Mouse (Mus musculus): ENCODE measurements around the gene Iqcb1.

Gene Iqcb1

GRCm38 (mm10) chr16:36875276-36875851, 47.2 kb downstream of the Iqcb1 start:
- no peak for DNase-seq (ENCODE audit: low spot score)

- no peak for DNase-seq (ENCODE audit: low spot score)
Observed at GRCm38 (mm10) chr16:36877316-36877715, 49.1 kb downstream of the Iqcb1 start.

- no peak for DNase-seq (ENCODE audit: low spot score)
Observed at GRCm38 (mm10) chr16:36882737-36883343, 54.7 kb downstream of the Iqcb1 start.

GRCm38 (mm10) chr16:36884881-36885280, 56.7 kb downstream of the Iqcb1 start:
- no peak for DNase-seq (ENCODE audit: low spot score)

GRCm38 (mm10) chr16:36885912-36886311, 57.7 kb downstream of the Iqcb1 start:
- no peak for DNase-seq (ENCODE audit: low spot score)

- no peak for DNase-seq (ENCODE audit: low spot score)
Observed at GRCm38 (mm10) chr16:36887546-36887945, 59.4 kb downstream of the Iqcb1 start.

- DNase-seq (ENCODE audit: low spot score): no peak
Observed at GRCm38 (mm10) chr16:36890559-36890958, 62.4 kb downstream of the Iqcb1 start.

GRCm38 (mm10) chr16:36891415-36891814, 63.2 kb downstream of the Iqcb1 start:
- DNase-seq (ENCODE audit: low spot score): no peak

GRCm38 (mm10) chr16:36893317-36893716, 65.1 kb downstream of the Iqcb1 start:
- no peak for DNase-seq (ENCODE audit: low spot score)

GRCm38 (mm10) chr16:36896712-36897111, 68.5 kb downstream of the Iqcb1 start:
- DNase-seq (ENCODE audit: low spot score): no peak

GRCm38 (mm10) chr16:36903156-36903555, 75.0 kb downstream of the Iqcb1 start:
- DNase-seq (ENCODE audit: low spot score): no peak

- DNase-seq (ENCODE audit: low spot score): no peak
Observed at GRCm38 (mm10) chr16:36911909-36912308, 83.7 kb downstream of the Iqcb1 start.

GRCm38 (mm10) chr16:36912311-36912710, 84.1 kb downstream of the Iqcb1 start:
- DNase-seq (ENCODE audit: low spot score): no peak

- no peak for DNase-seq (ENCODE audit: low spot score)
Observed at GRCm38 (mm10) chr16:36914195-36914594, 86.0 kb downstream of the Iqcb1 start.

GRCm38 (mm10) chr16:36918505-36918904, 90.3 kb downstream of the Iqcb1 start:
- DNase-seq (ENCODE audit: low spot score): no peak

GRCm38 (mm10) chr16:36920410-36920809, 92.2 kb downstream of the Iqcb1 start:
- no peak for DNase-seq (ENCODE audit: low spot score)

- DNase-seq (ENCODE audit: low spot score): no peak
Observed at GRCm38 (mm10) chr16:36921067-36921613, 93.0 kb downstream of the Iqcb1 start.

GRCm38 (mm10) chr16:36921980-36922379, 93.8 kb downstream of the Iqcb1 start:
- DNase-seq (ENCODE audit: low spot score): no peak
